Mouse (Mus musculus): ENCODE data around the gene Slc22a1.

GRCm38 (mm10) chr17:12712191-12712590 lies 36.6 kb upstream of the Slc22a1 start:
- TF ChIP-seq CTCF (conservative IDR thresholded peaks at IDR 0.05; ENCODE audit: low read length) (no peak), NANOG (IDR thresholded peaks at IDR 0.05; ENCODE audit: borderline replicate concordance, low read length) (no peak)

Measured in E14TG2a.4 (cell line).